Mouse (Mus musculus) left cerebral cortex, postnatal 14 days (tissue): ENCODE measurements around the gene Esd. TPM values are rescaled to one million over a fixed set of nuclear protein-coding genes. Genes with fewer than 3 reads are reported as not detected.

Source experiments
- DNase-seq, 2 experiments: peaks; one replicate each; pipeline ENCODE4 v3.0.0; 2021 to 2022; ENCODE audit warnings: low spot score in 2 of 2, mixed read lengths in 1 of 2
- intact Hi-C: fragments of 180-260 bp; cut with DNase I; formaldehyde crosslinking; loops from one replicate; pipeline ENCODE4 v1.15.1; 2025
- total RNA-seq, 2 experiments: library from RNA; stranded (reverse); gene quantifications; 2 replicates each; pipeline ENCODE4 v1.2.3; 2021

Esd gene
- total RNA-seq, 2 experiments from 2014 or later = 78.4 to 81.2 TPM

DNA sequence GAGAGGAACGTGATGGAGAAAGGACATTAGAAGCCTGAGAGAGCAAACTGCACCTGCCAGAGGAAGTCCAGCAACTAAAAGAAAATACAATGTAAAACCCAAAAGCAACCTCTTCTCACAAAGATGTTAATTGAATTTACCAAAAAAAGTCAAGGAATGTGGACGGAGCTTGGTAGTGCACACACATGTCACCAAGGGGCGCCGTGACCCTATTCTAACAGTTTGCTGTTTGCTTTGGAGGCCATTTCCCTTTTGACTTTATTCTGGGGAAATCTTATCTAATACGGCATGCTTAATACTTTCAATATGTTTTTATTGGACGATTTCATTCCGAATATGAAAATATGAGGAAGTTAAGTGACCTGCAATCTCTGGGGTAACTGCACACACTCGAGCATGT lies 56.7 kb downstream of the Esd start:
- DNase-seq = no peak
- intact Hi-C loops = no loop called here

GRCm38 (mm10) chr14:74790535-74790934 lies 58.4 kb downstream of the Esd start:
- DNase-seq = no peak
- intact Hi-C loops = no loop called here

GRCm38 (mm10) chr14:74792793-74793192 lies 60.7 kb downstream of the Esd start:
- DNase-seq = no peak
- intact Hi-C loops = no loop called here

DNA sequence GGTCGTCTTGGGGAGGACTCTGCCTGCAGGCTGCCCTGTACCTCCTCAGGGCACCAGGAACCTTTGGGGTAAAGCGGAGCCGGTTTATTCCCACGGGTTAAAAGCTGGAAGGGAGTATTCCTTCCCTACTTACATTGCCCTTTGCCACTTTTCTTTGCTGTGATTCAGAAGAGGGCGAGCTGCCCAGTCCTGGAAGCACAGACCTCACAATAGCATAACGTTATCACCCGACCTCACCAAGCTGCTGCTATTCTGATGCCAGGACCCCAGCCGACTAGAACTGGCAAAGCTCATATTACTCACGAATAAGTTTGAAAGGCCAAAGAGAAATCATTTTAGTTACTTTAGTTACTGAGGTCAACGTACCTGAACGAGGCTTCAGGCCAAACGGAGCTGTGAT lies 62.8 kb downstream of the Esd start:
- intact Hi-C loops = no loop called here
- DNase-seq = no peak

DNA sequence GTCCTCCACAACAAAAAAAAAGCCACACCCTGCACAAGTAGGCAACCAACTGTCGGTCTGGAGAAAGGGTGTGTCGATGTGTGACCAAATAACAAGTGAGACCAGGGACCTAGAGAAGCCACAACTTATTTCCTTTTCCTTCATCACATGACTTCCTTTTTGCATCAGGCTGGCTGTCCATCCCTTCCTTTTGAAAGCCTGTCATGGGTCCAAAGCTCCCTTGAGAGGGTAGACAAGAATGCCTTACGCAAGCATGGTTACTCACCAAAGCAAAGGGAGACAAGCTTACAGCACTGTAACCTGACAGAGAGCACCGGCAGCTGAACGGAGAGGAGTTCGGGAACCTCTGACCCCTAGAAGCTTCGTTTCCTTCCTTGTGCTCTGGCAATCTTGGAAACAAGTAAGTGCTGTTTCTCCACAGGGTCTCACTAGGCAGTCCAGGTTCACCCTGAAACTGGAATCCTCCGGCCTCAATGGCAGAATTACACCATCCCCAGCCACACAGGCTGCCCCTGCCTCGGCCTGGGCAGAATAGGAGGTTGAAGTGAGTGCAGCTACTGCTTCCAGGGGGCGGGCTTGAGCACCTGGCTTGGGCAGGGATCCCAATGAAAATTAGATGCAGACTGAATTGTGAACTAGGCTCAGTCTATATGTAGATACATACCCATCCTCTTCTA lies 65.4 kb downstream of the Esd start:
- DNase-seq = no peak
- intact Hi-C loops = no loop called here

DNA sequence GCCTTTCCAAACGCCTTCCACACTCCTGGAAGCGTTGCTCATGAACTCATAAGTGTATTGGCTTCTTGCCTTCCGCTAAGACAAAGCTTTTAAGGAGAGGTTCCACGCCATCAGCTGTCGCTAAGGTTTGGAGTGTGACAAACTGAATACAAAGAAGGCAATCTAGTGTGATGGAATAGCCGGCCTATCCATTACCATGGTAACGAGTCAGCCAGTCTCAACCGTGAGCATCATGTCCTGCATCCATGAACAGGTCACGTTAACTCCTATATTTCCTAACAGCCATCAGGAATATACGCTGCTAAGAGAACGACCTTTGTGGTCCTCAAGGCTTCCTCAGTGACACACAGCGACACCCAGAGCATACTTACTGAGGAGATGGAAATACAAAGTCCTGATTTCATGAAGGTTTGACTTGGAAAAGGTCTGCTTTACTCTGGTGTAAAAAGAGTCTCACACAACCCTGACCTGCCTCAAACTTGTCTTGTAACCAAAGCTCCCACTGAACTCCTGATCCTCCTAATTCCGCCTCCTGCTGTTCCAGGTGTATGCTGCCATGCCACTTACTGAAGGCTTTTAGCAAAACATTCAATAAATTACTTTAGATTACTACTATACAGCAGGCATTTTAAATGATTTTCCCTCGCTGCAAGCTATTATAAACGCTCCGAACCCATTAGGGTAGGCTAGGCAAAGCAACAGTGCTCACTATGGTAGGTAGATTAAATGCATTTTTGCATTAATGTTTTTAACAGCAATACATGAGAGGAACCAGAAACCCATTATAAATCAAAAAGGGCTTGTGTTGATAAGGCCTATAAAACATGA lies 66.2 kb downstream of the Esd start:
- intact Hi-C loops = no loop called here
- no peak for DNase-seq

Other genes with a start within 250 kb of the Esd start
- gene Htr2a, start 91.5 kb upstream of the Esd start, total RNA-seq = 10 to 100 TPM; 18.2 to 26.5 TPM
- gene Lrch1, start 215.6 kb downstream of the Esd start, total RNA-seq = 10 to 100 TPM; 20.7 to 25.4 TPM